Mouse (Mus musculus): ENCODE results near the gene Lipn.

The Lipn gene

GRCm38 (mm10) chr19:34066779-34067472 lies at the start of gene Lipn:
Gene Lipn (plus strand): TSS chr19:34067358.
- no peak for DNase-seq

- DNase-seq: no peak
Measured at GRCm38 (mm10) chr19:34021440-34022172, 45.6 kb upstream of the Lipn start.

GRCm38 (mm10) chr19:34022759-34023158 lies 44.4 kb upstream of the Lipn start:
- no peak for DNase-seq

- DNase-seq: no peak
Measured at GRCm38 (mm10) chr19:34039731-34040130, 27.4 kb upstream of the Lipn start.

- no peak for DNase-seq
Measured at GRCm38 (mm10) chr19:34043008-34043407, 24.1 kb upstream of the Lipn start.

GRCm38 (mm10) chr19:34049371-34050039 lies 17.7 kb upstream of the Lipn start:
- DNase-seq: no peak

- no peak for DNase-seq
Measured at GRCm38 (mm10) chr19:34051502-34051901, 15.7 kb upstream of the Lipn start.

- DNase-seq: no peak
Measured at GRCm38 (mm10) chr19:34063547-34063946, 3.6 kb upstream of the Lipn start.

- DNase-seq: no peak
Measured at GRCm38 (mm10) chr19:34064059-34064458, 3.1 kb upstream of the Lipn start.

- DNase-seq: no peak
Measured at GRCm38 (mm10) chr19:34074239-34074638, 7.1 kb downstream of the Lipn start.

- no peak for DNase-seq
Measured at GRCm38 (mm10) chr19:34078130-34078529, 11.0 kb downstream of the Lipn start.

GRCm38 (mm10) chr19:34089011-34089680 lies 22.0 kb downstream of the Lipn start:
- DNase-seq: peak; percentile 21 to 43

GRCm38 (mm10) chr19:34095381-34095780 lies 28.2 kb downstream of the Lipn start:
- DNase-seq: no peak

- DNase-seq: no peak
Measured at GRCm38 (mm10) chr19:34096228-34096627, 29.1 kb downstream of the Lipn start.

- DNase-seq: no peak
Measured at GRCm38 (mm10) chr19:34100633-34101032, 33.5 kb downstream of the Lipn start, which contains the start of gene Lipm. Gene Lipm (plus strand): TSS chr19:34100933.

- DNase-seq: no peak
Measured at GRCm38 (mm10) chr19:34101888-34102287, 34.7 kb downstream of the Lipn start.

- no peak for DNase-seq
Measured at GRCm38 (mm10) chr19:34104841-34105240, 37.7 kb downstream of the Lipn start.

GRCm38 (mm10) chr19:34119102-34119501 lies 51.9 kb downstream of the Lipn start:
- no peak for DNase-seq

GRCm38 (mm10) chr19:34119653-34120052 lies 52.5 kb downstream of the Lipn start:
- DNase-seq: no peak

GRCm38 (mm10) chr19:34120107-34120731 lies 53.1 kb downstream of the Lipn start:
- no peak for DNase-seq
